Mouse (Mus musculus) central nervous system, embryonic 11.5 days (tissue): Measurements from ENCODE around the gene Gm10338. TPM values are rescaled to one million over a fixed set of nuclear protein-coding genes. Genes with fewer than 3 reads are reported as not detected.

Source experiments
- polyA plus RNA-seq: library from polyadenylated mRNA; depleted of rRNA; stranded (reverse); fragments of >200 nt; gene quantifications from 2 replicates; pipeline ENCODE4 v1.2.3, GENCODE M21; 2012; rRNA removed

Gm10338 gene
- not detected in 2 replicates for polyA plus RNA-seq

GRCm38 (mm10) chr14:7595492-7595891 lies at the start of gene Gm10338:
TSS of gene Gm10338 (minus strand) at chr14:7595592.

GRCm38 (mm10) chr14:7643872-7644271 lies 48.5 kb upstream of the Gm10338 start, which contains the start of gene Gm10128:
TSS of gene Gm10128 (minus strand) at chr14:7643972.

DNA sequence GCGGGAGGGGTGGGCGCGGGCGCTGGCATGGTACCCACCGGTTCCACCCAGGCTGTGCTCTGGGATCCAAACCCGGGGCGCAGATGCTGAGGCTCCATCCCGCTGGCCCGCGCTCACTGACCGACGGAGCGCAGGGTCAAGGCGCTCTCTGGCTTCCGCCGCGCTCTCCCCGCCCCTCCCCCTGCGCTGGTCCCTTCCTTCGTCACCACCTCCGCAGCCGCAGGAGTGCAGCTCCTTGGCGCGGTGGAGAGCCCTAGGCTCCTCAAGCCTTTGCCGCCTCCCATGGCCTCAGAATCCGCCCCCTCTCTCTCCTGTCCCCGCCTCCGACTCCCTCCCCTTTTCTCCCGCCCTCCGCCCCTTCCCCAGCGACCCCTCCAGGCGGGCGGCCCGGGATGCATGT lies 27.0 kb downstream of the Gm10338 start, which contains the start of gene Gm3558:
Gene Gm3558, minus strand, starts transcription at position 185 of the 400 bp plus-strand sequence.

Other genes with a start within 250 kb of the Gm10338 start
- not detected in 2 replicates for gene Gm8374, start 230.5 kb downstream of the Gm10338 start, polyA plus RNA-seq
- 0.04 TPM in 1 of 2 replicates, not detected in the other for gene Gm3755, start 144.7 kb downstream of the Gm10338 start, polyA plus RNA-seq
- 3.3 and 6.8 TPM in 2 replicates for gene Gm3752, start 111.8 kb downstream of the Gm10338 start, polyA plus RNA-seq
- gene Gm3558, start 27.0 kb downstream of the Gm10338 start, polyA plus RNA-seq, result 1.2 and 1.5 TPM in 2 replicates
- gene Gm10128, start 48.4 kb upstream of the Gm10338 start, polyA plus RNA-seq, result not detected in 2 replicates
- gene Gm26661, start 196.0 kb upstream of the Gm10338 start, polyA plus RNA-seq, result not detected in 2 replicates
- 18.5 and 26.0 TPM in 2 replicates for gene Flnb, start 222.4 kb upstream of the Gm10338 start, polyA plus RNA-seq